Mouse (Mus musculus): ENCODE measurements around the gene Ak4. TPM values are rescaled to one million over a fixed set of nuclear protein-coding genes. Genes with fewer than 3 reads are reported as not detected.

Ak4 gene
- polyA plus RNA-seq, 1 experiment, result 0.68 TPM

DNA sequence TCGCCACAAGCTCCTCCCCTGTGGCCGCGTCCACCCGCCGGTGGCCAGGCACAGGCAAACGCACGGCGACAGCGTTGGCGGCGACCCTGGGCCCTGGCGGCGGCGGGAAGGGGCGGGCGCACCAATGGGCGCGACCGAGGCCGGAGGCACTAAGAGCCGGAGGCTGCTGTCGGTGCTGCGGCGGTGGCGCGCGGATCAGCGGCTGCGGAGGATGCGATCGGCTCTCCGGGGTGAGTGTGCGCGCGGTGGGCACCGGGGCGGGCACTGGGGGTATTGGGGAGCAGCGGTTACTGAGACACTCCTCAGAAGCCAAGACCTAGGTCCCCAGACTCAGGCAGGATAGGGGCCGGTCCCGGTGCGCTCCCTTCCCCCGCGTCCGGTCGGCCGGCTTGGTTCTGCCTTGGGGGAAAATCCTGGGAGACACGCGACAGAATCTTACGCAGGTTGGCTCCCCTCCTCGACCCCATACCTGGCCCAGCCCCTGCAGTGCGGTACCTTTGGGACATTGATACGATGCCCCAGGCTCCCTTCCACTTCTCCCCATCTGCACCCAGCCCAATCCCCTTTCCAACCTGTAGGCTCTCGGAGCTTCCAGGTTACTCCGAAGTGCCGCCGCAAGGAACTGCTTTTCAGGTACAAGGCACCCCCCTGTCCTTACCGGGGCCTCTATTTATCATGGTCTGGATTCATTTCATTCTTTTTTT lies 77.6 kb downstream of the Ak4 start, which contains the start of gene Dnajc6:
Gene Dnajc6, plus strand, starts transcription at position 115 of the 704 bp plus-strand sequence.
- no peak for TF ChIP-seq POLR2A (IDR thresholded peaks at IDR 0.05; ENCODE audit: insufficient read length, low read depth)
- no peak for TF ChIP-seq E2F4 (IDR thresholded peaks at IDR 0.05; ENCODE audit: insufficient read depth)
- TF ChIP-seq CEBPB (IDR thresholded peaks at IDR 0.05; ENCODE audit: insufficient read depth, poor library complexity, severe bottlenecking), result no peak
- no peak for TF ChIP-seq MYOD1 (IDR thresholded peaks at IDR 0.05; ENCODE audit: control insufficient read depth in 1 of 3, insufficient read length in 2 of 3, low read depth in 2 of 3)
- TF ChIP-seq MYOG (IDR thresholded peaks at IDR 0.05; ENCODE audit: control insufficient read depth in 1 of 3, insufficient read depth in 1 of 3, insufficient read length in 2 of 3, low read depth in 2 of 3), result no peak
- TF ChIP-seq USF1 (IDR thresholded peaks at IDR 0.05; ENCODE audit: low read depth), result no peak
- TF ChIP-seq POLR2AphosphoS2 (IDR thresholded peaks at IDR 0.05; ENCODE audit: insufficient read length, low read depth), result no peak
- no peak for TF ChIP-seq TCF3 (IDR thresholded peaks at IDR 0.05; ENCODE audit: insufficient read length, low read depth)
- TF ChIP-seq MAX (IDR thresholded peaks at IDR 0.05; ENCODE audit: low read depth), result no peak
- TF ChIP-seq SRF (IDR thresholded peaks at IDR 0.05; ENCODE audit: control insufficient read depth, insufficient read length, low read depth), result no peak
- TF ChIP-seq TCF12 (IDR thresholded peaks at IDR 0.05; ENCODE audit: insufficient read depth, poor library complexity, severe bottlenecking), result no peak
- no peak for TF ChIP-seq REST (IDR thresholded peaks at IDR 0.05; ENCODE audit: insufficient read depth, insufficient read length)
- no peak within 1 kb of the TSS for H3K4me2 ChIP-seq (ENCODE audit: low read depth)
- H3ac ChIP-seq (ENCODE audit: control insufficient read depth, insufficient read length), result no peak within 1 kb of the TSS
- H3K27me3 ChIP-seq (ENCODE audit: control insufficient read depth, insufficient read depth, insufficient read length), result peaks cover 6% of the 10 kb centered on the region
- no peaks in the 10 kb centered on the region for H3K79me2 ChIP-seq (ENCODE audit: control insufficient read depth, insufficient read depth)
- no peak within 1 kb of the TSS for H3K4me3 ChIP-seq
- H3K36me3 ChIP-seq (ENCODE audit: control insufficient read depth, insufficient read depth), result no peaks in the 10 kb centered on the region

DNA sequence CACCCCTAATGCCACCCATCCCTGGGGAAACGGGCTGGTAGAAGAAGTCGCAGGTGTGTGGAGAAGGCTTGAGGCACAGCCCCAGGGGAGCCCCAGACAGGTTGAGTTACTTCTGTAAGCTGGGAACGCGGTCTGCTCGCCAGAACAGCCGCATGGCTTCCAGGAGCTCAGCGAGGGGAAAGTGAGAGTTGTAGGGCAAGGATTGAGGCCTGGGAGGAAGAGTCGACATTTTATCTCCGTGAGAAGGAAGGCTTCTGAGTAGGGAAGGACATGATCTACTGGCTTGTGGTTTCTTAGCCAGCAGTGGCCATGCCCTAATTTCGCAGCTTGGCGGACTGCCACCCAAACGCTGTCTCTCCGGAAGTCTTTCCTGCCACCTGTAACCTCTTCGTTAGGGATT lies 78.3 kb downstream of the Ak4 start:
- Histone ChIP-seq H3K4me2 (ENCODE audit: low read depth) (no peak overlapping the region), H3K79me2 (ENCODE audit: control insufficient read depth, insufficient read depth) (no peaks in the 10 kb centered on the region), H3ac (ENCODE audit: control insufficient read depth, insufficient read length) (no peak overlapping the region), H3K4me3 (no peak overlapping the region), H3K36me3 (ENCODE audit: control insufficient read depth, insufficient read depth) (no peaks in the 10 kb centered on the region), H3K27me3 (ENCODE audit: control insufficient read depth, insufficient read depth, insufficient read length) (peaks cover 6% of the 10 kb centered on the region)
- TF ChIP-seq USF1 (IDR thresholded peaks at IDR 0.05; ENCODE audit: low read depth), result no peak
- no peak for TF ChIP-seq POLR2AphosphoS2 (IDR thresholded peaks at IDR 0.05; ENCODE audit: insufficient read length, low read depth)
- TF ChIP-seq TCF12 (IDR thresholded peaks at IDR 0.05; ENCODE audit: insufficient read depth, poor library complexity, severe bottlenecking), result no peak
- TF ChIP-seq E2F4 (IDR thresholded peaks at IDR 0.05; ENCODE audit: insufficient read depth), result no peak
- TF ChIP-seq MAX (IDR thresholded peaks at IDR 0.05; ENCODE audit: low read depth), result no peak
- TF ChIP-seq MYOG (IDR thresholded peaks at IDR 0.05; ENCODE audit: control insufficient read depth in 1 of 3, insufficient read depth in 1 of 3, insufficient read length in 2 of 3, low read depth in 2 of 3), result no peak
- no peak for TF ChIP-seq POLR2A (IDR thresholded peaks at IDR 0.05; ENCODE audit: insufficient read length, low read depth)
- TF ChIP-seq MYOD1 (IDR thresholded peaks at IDR 0.05; ENCODE audit: control insufficient read depth in 1 of 3, insufficient read length in 2 of 3, low read depth in 2 of 3), result no peak
- no peak for TF ChIP-seq TCF3 (IDR thresholded peaks at IDR 0.05; ENCODE audit: insufficient read length, low read depth)
- TF ChIP-seq SRF (IDR thresholded peaks at IDR 0.05; ENCODE audit: control insufficient read depth, insufficient read length, low read depth), result no peak
- TF ChIP-seq CEBPB (IDR thresholded peaks at IDR 0.05; ENCODE audit: insufficient read depth, poor library complexity, severe bottlenecking), result no peak
- TF ChIP-seq REST (IDR thresholded peaks at IDR 0.05; ENCODE audit: insufficient read depth, insufficient read length), result no peak

DNA sequence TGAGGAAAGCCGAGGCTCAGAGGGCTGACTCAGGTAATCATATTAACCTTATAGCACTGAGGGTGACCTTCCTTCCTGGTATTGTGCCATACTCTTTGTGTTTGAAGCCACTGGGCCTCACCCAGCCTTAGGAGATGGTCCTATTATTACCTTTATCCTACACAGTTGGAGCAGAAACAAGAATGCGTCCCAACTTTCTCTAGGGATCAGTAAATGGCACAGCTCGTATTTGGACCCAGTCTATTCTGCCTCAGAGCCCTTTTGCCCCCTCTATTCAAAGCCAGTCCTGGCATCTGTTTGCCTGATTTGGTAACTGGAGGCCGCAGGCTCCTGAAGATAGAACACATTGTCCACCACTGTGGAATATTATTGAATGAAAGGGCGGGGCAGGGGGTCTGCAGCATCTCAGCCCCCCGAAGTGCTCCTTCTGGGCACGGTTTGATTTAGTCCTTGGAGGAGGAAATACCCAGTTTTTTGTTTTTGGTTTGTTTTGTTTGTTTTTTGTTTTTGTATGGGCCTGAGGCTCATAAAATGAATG lies 85.5 kb downstream of the Ak4 start:
- Histone ChIP-seq H3K27me3 (ENCODE audit: control insufficient read depth, insufficient read depth, insufficient read length) (no peaks in the 10 kb centered on the region), H3ac (ENCODE audit: control insufficient read depth, insufficient read length) (no peak overlapping the region)

DNA sequence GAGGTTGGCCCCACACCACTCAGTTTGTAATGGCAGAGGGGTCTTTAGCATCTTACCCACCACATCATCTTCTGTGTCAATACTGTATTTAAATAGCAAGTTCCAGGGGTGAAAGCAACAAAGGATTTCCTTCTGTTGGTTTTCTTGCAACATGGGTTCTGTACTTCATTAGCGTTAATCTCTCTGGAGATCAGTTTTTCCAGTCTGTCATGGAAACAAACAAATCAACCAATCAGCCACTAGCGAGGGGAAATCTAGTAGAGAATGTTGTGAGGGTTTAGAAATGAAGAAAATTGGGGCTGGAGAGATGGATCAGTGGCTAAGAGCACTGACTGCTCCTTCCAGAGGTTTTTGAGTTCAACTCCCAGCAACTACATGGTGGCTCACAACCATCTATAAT lies 86.9 kb downstream of the Ak4 start:
- no peak for TF ChIP-seq SRF (IDR thresholded peaks at IDR 0.05; ENCODE audit: control insufficient read depth, insufficient read length, low read depth)
- TF ChIP-seq REST (IDR thresholded peaks at IDR 0.05; ENCODE audit: insufficient read depth, insufficient read length), result no peak
- no peak for TF ChIP-seq MYOD1 (IDR thresholded peaks at IDR 0.05; ENCODE audit: control insufficient read depth in 1 of 3, insufficient read length in 2 of 3, low read depth in 2 of 3)
- no peak for TF ChIP-seq POLR2AphosphoS2 (IDR thresholded peaks at IDR 0.05; ENCODE audit: insufficient read length, low read depth)
- no peak for TF ChIP-seq TCF12 (IDR thresholded peaks at IDR 0.05; ENCODE audit: insufficient read depth, poor library complexity, severe bottlenecking)
- no peak for TF ChIP-seq MAX (IDR thresholded peaks at IDR 0.05; ENCODE audit: low read depth)
- TF ChIP-seq MYOG (IDR thresholded peaks at IDR 0.05; ENCODE audit: control insufficient read depth in 1 of 3, insufficient read depth in 1 of 3, insufficient read length in 2 of 3, low read depth in 2 of 3), result no peak
- TF ChIP-seq TCF3 (IDR thresholded peaks at IDR 0.05; ENCODE audit: insufficient read length, low read depth), result no peak
- TF ChIP-seq POLR2A (IDR thresholded peaks at IDR 0.05; ENCODE audit: insufficient read length, low read depth), result no peak
- TF ChIP-seq CEBPB (IDR thresholded peaks at IDR 0.05; ENCODE audit: insufficient read depth, poor library complexity, severe bottlenecking), result no peak
- TF ChIP-seq USF1 (IDR thresholded peaks at IDR 0.05; ENCODE audit: low read depth), result no peak
- no peak for TF ChIP-seq E2F4 (IDR thresholded peaks at IDR 0.05; ENCODE audit: insufficient read depth)
- no peak overlapping the region for H3ac ChIP-seq (ENCODE audit: control insufficient read depth, insufficient read length)
- H3K4me2 ChIP-seq (ENCODE audit: low read depth), result no peak overlapping the region
- no peaks in the 10 kb centered on the region for H3K27me3 ChIP-seq (ENCODE audit: control insufficient read depth, insufficient read depth, insufficient read length)
- no peaks in the 10 kb centered on the region for H3K79me2 ChIP-seq (ENCODE audit: control insufficient read depth, insufficient read depth)
- H3K36me3 ChIP-seq (ENCODE audit: control insufficient read depth, insufficient read depth), result no peaks in the 10 kb centered on the region
- no peak overlapping the region for H3K4me3 ChIP-seq

More for the DNA sequence above, 85.5 kb downstream of the Ak4 start:
- H3K4me2 ChIP-seq (ENCODE audit: low read depth), result no peak overlapping the region
- no peaks in the 10 kb centered on the region for H3K79me2 ChIP-seq (ENCODE audit: control insufficient read depth, insufficient read depth)
- H3K36me3 ChIP-seq (ENCODE audit: control insufficient read depth, insufficient read depth), result no peaks in the 10 kb centered on the region
- H3K4me3 ChIP-seq, result no peak overlapping the region
- TF ChIP-seq MYOG (IDR thresholded peaks at IDR 0.05; ENCODE audit: control insufficient read depth in 1 of 3, insufficient read depth in 1 of 3, insufficient read length in 2 of 3, low read depth in 2 of 3) (no peak), SRF (IDR thresholded peaks at IDR 0.05; ENCODE audit: control insufficient read depth, insufficient read length, low read depth) (no peak), TCF12 (IDR thresholded peaks at IDR 0.05; ENCODE audit: insufficient read depth, poor library complexity, severe bottlenecking) (no peak), POLR2AphosphoS2 (IDR thresholded peaks at IDR 0.05; ENCODE audit: insufficient read length, low read depth) (no peak), POLR2A (IDR thresholded peaks at IDR 0.05; ENCODE audit: insufficient read length, low read depth) (no peak), E2F4 (IDR thresholded peaks at IDR 0.05; ENCODE audit: insufficient read depth) (no peak), TCF3 (IDR thresholded peaks at IDR 0.05; ENCODE audit: insufficient read length, low read depth) (no peak), CEBPB (IDR thresholded peaks at IDR 0.05; ENCODE audit: insufficient read depth, poor library complexity, severe bottlenecking) (no peak), MAX (IDR thresholded peaks at IDR 0.05; ENCODE audit: low read depth) (no peak), USF1 (IDR thresholded peaks at IDR 0.05; ENCODE audit: low read depth) (no peak), REST (IDR thresholded peaks at IDR 0.05; ENCODE audit: insufficient read depth, insufficient read length) (no peak), MYOD1 (IDR thresholded peaks at IDR 0.05; ENCODE audit: control insufficient read depth in 1 of 3, insufficient read length in 2 of 3, low read depth in 2 of 3) (no peak)

All from myocyte (in vitro differentiated cells).